Mouse (Mus musculus) skeletal muscle tissue, adult 2 months (tissue): ENCODE measurements at regions not wholly inside any gene's neighbourhood (a gene's known extent, or its start where the extent isn't known, plus 50 kb on each side); places are given as distances from the start of the nearest gene placed in this dataset.
A peak's percentile ranks its signal among the peaks of the same experiment; 100 is the strongest.

Experiments
- DNase-seq: peaks from one replicate; pipeline ENCODE4 v3.0.0-alpha.2; 2012; ENCODE audit warnings: low read depth, low spot score

DNA sequence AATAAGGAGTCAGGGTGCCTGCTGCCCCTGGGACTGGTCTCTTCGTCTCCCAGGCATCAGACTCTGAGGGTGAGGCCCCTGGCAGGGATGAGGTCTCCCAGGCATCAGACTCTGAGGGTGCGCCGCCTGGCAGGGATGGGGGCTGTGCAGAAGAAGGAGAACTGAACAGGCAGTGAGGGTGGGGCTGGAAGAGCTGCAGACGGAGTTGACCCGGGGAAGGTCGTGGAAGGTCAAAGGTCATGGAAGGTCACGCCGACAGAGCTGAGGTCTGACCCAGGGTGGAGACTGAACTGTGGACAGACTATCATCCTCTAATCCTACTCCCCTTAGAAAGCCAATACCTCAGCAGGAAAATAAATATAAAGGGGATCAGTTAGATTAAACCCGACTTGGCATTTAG, 50.6 kb upstream of the Grik3 start:
- DNase-seq, result no peak

DNA sequence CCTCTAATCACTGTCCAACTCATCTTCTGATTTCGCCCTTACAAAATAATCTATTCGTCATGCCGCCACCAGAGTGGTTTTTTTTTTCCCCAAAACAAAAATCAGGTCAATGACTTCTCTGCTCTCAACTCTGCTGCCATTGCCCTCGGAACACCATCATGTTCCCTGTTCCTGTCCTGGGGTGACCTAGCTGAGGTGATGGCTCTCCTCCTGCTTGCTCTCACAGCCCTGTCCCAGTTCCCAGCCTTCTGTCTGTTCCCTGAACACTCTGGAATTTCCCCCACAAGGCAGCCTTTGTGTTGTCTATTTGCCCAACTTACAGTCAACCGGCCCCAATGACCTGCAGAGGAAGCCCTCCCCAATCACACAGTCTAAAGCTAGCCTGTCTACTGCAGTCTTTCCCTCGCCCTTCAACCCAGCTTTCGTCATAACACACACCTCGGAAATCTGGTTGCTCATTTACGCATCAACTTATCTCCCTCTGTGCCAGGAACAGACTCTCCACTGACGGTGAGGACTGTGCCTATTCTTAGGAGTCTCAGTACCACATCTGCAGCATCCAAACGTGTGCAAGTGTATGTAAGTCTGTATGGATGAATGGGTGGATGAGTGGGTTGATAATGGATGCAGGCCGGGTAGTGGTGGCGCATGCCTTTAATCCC, 53.2 kb upstream of the Grik3 start:
- no peak for DNase-seq

DNA sequence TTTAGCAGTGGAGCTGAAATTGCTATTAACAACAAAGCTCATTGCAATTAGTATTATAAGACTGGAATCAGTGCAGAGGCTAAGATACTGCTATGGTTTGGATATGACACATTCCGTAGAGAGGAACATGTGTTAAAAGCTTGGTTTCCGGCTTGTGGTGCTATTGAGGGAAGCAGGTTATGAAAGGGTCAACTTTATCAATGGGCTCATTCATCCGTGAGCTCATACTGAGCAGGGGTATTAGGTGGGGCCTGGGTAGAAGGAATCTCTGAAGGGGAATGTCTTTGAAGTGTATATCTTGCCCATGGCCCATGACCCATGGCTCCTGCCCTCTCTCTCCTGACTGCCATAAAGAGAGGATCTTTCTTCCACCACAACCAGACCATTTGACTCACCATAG, 57.0 kb upstream of the Grik3 start:
- DNase-seq, result no peak

DNA sequence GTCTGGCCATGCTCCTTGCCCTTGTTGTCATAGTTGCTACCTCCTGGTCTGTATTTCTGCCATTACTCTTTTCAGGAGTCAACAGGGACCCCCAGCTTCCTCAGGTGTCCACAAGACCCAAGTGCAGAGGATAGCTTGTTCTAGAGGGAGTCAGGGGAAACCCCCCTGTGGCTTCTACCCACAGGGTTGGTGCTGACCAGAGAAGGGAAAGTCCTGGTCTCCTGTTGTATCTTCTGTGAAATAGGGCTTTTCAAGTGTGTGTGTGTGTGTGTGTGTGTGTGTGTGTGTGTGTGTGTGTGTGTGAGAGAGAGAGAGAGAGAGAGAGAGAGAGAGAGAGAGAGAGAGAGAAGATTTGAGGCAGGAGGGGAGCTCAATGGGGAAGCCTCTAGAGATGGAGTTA, 58.9 kb upstream of the Grik3 start:
- DNase-seq, result no peak

DNA sequence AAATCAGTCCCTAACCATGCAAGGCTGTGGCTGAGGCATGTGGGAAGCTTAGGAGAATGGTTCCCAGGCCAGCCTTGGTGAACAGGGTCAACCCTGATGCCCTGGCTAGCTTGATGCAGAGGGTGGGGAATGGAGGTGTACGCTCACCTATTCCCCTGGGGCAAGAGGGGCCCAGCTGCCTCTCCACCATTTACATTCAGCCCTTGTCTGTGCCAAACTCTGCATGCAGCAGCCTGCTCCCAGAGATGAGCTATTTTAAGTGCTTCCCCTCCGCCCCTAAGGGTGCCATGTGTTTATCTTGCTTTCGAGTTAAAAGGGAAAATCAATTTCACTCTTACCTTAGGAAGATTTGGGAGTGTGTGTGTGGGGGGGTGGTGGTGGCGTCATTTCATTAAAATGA, 59.7 kb upstream of the Grik3 start:
- no peak for DNase-seq

DNA sequence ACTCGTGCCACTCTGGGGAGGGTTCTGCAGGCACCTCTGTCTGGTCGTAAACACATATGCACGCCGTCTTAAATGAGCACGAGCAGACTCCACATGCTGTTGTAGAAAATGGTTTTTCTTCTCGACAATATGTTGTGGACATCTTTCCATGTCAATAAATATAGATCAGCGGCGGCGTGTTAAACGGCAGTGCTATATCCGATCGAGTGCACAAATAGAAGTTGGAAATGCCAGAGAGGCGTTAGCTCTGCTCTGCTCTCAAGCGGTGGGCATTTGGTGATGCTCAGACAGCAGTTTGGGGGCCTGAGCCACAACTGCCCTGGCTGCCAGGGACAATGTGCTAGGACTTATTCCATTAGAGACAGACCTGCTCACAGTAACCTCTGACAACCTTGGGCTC, 61.8 kb upstream of the Grik3 start:
- no peak for DNase-seq

DNA sequence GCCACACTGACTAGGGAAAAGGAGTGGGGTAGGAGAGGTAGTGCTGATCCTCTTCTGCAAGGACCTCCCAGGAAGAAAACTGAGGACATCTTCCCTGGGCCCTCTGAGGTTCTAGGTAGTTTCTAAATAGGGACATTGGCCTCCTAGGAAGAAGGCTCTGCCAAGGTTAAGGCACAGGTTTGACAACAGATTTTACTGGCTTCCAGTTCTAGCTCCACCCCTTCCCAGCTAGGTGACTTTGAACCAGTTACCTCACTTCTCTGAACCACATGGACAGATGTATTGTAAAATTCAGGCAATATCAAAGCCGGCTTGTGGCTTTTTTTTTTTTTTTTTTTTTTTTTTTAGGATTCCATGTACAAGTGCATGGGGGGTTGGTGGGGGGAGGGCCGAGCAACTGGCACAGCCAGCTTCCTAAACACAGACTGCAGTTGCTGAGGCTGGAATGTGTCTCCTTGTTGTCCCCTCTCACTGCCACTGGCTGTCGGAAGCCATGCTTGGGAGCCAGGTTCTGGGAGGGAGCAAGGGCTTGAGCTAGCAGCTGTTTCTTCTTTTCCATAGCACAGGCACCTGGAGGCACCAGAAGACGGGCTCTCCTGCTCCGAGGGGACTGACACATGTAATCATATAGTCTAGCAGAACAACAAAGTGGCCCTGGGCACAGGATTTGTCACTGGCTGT, 69.8 kb upstream of the Grik3 start:
- no peak for DNase-seq

DNA sequence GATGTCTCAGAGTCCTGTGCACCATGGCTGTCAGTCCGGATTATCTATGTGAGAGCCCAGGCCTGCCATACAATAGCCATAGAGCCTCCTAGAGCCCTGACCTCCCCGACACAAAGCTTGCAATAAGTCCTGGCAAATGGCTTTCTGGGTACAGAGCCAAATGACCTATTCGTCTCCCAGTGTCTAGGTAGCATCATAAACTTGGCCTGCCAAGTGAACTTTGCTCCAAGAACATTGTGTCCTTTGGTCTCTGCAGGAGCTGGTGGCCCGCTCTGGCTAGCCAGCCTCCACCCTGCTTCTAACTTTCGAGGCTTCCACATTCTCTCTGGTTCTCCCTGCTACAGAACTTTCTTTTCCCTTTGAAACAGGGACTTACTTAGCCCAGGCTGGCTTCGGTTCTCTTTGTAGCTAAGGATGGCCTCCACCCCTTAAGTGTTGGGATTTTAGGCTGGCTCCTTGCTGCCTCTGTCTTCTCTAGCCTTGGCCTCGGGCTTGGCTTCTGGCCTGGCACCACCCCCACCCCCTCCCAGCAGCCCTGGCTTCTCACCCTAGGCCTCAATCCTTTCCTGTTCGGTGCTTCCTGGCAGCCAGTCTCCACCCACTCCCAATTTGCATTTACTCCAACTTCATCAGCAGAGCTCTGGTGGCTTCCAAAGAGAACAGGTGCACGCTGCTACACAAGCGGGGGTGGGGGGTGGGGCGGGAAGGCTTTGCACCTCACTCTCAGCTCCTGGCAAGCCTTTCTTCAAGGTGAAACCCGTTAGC, 70.8 kb upstream of the Grik3 start:
- peak; percentile 45 for DNase-seq

DNA sequence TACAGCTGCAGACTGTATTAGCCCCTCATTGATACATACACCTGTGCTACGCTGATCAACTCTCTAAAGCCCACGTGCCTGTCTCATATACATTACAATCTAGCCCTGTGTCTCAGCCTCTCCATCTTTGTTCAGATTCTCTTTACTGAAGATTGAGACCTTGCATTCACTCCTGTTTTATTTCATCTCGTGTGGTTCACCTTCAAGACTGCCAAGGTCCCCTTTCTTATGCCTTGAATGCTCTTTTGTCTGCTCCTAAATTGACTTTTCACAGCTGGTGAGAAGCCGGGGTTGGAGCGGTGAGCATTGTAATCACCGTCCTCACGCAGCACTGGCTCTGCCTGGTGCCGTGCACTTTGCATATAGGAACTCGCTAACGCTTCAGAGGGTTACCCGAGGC, 75.2 kb upstream of the Grik3 start:
- no peak for DNase-seq

DNA sequence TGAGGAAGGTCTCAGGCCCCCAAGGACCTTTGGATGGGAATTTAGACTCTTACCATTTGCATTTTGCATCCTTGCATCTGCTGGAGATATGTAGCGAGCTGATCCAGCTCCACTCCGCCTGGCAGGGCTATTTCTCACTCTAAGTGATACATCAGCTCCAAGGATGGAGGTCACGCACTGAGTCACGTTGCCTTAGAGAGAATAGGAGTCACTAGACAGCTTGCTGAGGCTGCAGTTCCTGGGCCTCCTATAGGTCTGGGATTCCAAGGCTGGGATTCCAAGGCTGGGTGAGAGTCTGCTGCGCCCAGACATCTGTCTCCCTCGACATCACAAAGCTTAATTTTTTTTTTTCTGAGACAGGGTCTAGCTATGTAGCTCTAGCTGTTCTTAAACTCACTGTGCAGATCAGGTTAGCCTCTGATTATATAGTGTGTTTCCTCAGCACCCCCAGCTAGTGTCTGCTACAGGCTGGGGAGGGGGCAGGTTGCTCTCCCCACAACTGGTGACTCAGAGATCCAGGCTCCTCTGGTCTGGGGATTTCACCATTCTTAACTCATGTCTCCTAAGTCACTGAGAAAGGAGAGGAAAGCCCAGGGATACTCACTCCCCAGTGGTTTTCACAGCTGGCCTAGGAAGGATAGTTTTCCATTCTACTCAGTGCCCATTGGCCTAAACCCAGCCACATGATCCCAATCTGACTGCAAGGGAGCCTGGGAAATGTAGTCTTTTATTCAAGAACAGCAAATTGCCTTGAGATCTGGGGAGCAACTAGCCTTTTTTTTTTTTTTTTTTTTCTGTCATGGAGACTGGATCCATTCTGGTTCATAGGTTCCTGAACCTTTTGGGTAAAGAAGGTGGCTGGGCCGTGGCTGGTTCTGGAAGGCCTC, 76.4 kb upstream of the Grik3 start:
- no peak for DNase-seq

DNA sequence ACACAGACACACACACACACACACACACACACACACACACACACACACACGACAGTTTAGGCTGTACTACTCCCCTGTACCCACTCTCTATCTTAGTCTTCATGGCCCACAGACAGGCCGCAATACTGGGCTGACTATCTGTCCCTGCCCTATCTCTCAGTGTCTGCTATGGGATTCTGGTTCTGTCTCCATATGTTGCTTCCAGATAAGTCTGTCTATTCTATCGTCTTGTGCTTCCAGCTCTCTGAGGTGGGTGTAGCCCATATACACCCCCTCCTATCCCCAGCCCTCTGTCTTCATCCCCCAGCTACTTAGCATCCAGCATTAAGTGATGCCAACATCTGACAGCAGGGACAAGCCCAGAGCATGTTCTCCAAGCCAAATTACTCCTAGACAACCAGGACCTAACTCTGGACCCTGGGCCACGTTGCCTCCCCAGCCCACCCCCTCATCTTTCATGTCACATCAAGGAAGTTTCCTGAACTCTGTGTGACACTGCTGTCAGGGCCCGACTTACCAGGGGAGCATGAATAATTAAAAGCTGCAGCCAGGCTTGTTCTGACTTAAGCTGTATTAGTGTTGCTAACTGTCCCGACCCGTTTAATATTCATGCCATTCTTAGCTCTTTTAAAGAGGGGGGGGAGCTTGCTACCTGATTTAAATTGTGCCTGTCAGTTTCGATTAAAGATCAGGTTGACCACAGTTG, 79.6 kb upstream of the Grik3 start:
- DNase-seq, result no peak

DNA sequence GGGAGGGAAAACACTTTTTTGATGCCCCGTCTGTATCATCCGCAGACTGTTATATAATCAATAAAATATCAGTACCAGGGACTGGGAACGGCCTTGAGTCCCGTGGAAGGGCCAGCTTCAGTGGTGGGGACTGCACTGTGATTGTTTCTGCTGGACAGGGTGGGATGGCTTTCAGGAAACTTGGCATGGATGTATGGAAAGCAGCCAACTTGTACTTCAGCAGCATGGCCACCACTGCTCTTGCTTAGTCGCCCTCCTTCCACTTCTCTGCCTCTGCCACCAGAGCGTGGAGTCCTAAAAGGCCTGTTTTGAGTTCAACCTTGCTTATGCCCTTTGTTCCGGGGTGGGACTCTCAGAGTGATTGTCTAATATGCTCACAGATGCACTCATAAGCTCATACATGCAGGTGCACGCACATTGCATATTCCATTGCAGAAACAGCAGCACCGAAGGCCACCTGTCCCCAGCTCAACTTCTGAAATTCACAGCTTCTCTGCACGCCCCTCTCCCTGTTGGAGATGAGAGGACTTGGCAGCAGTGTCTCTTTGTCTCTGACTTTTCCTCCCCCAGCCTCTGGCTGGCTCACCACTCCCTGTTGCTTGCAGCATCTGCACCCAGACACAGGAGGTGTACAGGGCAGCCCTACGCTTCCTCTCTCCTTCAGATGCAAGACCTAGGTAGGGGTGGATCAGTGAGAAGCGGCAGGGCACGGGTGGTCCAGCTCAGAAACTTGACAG, 91.0 kb upstream of the Grik3 start:
- DNase-seq, result no peak

DNA sequence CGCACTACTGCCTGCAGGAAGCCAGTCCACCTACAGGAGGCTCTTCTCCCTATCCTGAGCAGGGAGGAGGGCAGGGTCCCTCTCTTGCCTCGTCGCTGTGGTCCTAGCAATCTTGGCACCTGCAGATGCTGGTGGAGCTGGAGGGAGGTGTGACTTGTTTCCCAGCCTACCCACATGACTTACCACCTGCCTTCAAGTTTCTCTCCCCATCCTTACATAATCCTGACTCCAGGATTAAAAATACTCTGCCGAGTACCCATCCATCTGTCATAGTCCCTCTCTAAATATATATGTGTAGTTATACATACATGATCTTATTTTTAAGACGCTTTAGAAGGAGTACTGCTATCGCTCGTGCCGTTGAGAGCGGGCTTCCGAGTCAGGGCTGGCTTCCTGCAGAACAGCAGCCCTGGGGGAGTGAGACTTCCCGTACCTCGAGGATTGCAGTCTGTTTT, 93.5 kb upstream of the Grik3 start:
- no peak for DNase-seq

DNA sequence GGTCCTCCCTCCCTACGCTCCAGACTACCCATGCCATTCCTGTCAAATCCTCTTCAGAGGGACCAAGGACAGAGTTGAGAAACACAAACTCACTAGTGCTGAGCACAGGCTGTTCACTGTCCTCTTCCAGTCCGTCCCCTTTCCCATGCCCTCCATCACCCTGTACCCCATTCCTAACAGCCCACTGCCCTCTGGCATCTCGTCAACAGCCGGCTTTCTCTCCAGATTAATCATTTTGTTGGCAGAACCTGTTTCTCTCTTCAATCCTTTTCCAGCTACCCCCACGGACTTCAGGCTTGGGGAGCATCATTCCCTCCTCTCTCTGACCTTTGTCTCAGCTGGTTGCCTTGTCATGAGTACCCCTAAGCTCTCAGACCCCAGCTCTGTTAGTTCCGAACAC, 99.2 kb upstream of the Grik3 start:
- no peak for DNase-seq

DNA sequence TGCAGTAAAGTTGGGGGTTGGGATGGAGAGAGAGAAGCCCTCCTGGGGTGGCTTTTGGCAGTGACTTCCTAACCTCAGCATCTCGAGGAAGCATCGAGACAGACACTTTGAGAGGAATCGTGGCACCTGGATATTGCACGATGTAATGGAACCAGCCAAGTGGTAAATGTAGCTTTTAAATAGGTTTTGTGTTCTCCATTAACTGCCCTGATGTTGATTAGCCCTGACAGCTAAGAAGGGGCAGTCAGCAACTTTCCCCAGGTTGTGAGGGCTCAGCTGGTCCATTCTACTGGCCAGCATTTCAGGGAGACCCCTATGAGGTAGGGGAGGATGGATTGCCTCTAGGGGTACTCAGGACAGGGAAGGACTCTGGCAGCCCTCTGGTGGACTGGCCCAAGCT, 104.7 kb upstream of the Grik3 start:
- DNase-seq, result no peak

DNA sequence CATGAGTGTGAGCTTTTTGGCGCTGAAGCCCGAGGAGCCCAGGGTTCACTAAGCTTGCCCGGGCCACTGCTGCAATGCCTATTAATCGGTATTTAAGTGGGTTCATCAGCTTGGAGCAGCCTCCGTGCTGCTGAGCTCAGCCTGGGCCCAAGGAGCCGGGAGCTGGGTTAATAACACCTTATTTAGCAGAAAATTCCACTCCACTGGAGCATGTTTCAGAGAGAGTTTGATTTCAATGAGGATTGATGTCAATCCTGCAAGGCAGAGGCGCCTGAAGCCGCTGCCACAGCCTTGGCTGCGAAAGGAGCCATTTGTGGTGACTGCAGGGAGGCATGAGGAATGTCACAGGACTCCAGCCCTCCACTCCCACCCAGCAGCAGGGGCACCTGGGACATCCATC, 126.5 kb upstream of the Grik3 start:
- no peak for DNase-seq

DNA sequence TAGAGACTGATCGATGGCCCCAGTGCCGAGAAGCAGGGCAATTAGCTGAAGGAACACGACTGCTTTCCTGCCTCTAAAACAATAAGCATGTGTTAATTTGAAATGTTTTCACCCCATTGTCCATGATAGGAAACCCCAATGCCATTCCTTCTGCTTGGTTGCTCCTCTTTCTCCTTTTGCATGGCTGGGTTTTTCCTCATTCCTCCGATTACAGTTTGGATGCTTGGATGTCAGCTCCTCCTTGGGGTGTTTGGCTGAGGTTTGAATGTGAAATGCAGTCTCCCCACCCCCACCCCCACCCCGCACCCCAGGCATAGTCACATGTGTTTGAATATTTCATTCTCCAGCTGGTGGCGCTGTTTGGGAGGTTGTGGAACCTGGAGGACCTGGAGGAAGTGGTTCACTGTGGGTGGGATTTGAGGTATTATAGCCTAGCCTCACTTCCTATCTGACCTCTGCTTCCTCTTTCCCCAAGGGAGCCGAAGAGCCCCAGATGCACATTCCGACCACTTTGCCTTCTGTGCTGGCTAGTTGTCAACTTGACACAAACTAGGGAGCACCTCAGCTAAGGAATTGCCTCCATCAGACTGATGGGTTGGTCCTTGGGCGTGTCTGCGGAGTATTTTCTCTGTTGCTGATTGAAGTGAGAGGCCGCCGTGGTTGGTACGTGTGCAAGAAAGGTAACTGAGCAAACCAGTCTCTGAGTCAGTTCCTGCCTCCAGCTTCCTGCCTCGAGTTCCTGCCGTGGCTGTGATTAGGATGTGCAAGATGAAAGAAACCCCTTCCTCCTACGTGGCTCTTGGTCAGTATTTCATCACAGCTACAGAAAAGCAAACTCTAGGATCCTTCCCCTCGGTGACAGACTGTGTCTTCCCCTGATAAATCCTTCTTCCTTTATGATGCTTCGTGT, 128.6 kb upstream of the Grik3 start:
- no peak for DNase-seq

DNA sequence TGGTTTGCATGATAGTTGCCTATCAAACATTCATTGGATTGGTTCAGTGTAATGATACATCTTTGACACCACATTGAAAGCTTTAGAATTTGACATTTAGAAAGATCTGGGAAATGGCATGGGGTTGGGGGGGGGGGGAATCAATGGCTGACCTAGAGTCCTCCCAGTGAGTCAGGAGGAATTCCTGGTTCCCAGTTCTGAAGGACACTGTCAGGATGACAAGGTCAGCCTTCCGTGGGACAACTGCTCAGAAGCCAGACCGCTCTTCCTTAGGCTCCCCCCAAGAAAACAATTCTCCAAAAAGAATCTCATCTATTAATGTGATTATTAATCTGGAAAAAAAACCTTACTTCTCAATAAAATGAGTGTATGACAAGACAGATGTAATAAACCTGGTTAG, 132.1 kb upstream of the Grik3 start:
- no peak for DNase-seq

DNA sequence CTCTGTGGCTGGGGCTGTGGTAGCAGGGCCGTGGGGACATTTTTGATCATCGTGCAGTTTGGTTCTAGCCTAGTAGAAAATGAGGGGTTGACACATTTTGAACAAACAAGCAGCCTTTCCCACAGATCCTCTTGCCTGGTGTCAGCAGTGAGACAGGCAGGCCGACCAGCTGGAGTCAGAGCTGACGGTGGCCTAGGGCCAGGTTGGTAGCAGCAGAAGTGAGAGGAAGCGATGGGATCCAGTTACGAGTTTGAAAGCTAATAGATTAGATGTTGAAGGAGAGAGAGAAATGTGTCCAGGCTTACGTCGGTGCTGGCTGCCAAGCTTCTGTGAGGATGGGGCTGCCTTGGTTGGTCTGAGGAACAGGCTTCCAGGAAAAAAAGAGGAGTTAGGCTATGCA, 134.1 kb upstream of the Grik3 start:
- no peak for DNase-seq

DNA sequence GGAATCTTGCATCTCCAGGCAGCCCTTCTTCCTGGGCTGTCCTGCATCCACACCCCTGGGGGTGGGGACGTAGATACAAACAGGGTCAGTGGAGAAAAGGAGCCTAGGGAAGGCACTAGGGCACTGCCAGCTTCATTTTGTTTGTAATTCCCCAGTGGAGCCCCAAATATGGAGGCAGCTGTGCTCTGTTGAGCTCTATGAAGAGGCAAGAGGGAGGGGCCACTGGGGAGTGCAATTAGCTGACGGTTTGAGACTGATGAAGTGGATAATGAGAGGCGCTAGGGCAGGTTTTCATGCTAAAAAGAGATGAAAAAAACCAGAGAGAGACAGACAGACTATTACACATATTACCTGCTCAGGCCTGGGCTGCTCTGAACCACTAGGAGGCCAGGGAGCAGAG, 135.8 kb upstream of the Grik3 start:
- no peak for DNase-seq
